Mouse (Mus musculus): ENCODE measurements around the gene Cpz.

DNA sequence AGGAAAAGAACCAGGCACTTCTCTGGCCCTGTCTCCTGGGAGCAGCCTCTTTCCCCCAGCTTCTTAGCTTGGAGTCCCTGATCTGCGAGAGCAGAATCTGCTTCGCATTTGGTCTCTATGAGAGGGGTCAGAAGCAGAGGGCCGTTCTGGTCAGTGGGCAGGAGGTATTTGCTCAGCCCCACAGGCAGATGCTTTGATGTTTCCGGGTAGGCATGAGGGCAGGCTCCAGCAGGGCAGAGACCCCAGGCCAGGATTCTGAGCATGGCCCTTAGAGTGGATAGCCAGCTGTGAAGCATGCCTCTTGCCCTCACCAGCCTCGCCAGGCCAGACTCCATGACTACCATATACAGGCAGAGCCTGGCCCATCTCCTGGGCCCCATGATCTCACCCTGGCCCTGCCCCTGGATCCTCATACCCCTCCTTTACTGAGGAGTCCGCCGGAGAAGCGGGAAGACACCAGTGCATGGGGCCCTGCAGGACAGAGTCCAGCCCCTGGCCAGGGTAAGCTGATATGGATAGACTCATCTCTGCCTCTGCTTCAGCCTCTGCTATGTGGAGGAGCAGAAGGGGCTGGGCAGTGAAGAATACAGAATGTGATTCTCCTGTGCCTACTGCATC is 30.6 kb downstream of the Cpz start:
- TF ChIP-seq CTCF (IDR thresholded peaks at IDR 0.05; ENCODE audit: borderline replicate concordance, insufficient read depth, low read depth, low read length) (no peak), POLR2A (IDR thresholded peaks at IDR 0.05; ENCODE audit: borderline replicate concordance, insufficient read depth, low read length) (no peak)

Measured in cerebellum, adult 2 months (tissue).